Mouse (Mus musculus): Measurements from ENCODE around the gene Ywhab. TPM values are rescaled to one million over a fixed set of nuclear protein-coding genes. Genes with fewer than 3 reads are reported as not detected.

The Ywhab gene
- total RNA-seq (2021) = 10 to 100 TPM; 93.5 to 98.0 TPM
- long read RNA-seq, experiment 1, transcript Ywhab-201 (6 exons, 3,013 nt) = major isoform, 207 of 220 reads
- long read RNA-seq, experiment 1, partial matches to known transcripts = 12 of 220 reads
- long read RNA-seq, experiment 1, other reads (novel, unspliced or antisense) = 1 of 220 reads
- long read RNA-seq, experiment 2, transcript Ywhab-201 (6 exons, 3,013 nt) = major isoform, 185 of 201 reads
- long read RNA-seq, experiment 2, partial matches to known transcripts = 4 of 201 reads
- long read RNA-seq, experiment 2, other reads (novel, unspliced or antisense) = 12 of 201 reads

- intact Hi-C loops (cut with DNase I) = no loop called here
These were observed at the start of gene Ywhab for GRCm38 (mm10) chr2:163994654-163994976. Gene Ywhab, plus strand, starts transcription at chr2:163994960.

GRCm38 (mm10) chr2:163946221-163946620 lies 48.5 kb upstream of the Ywhab start:
- DNase-seq = peak; percentile 10 to 14
- intact Hi-C loops (cut with DNase I) = no loop called here

More at GRCm38 (mm10) chr2:163994654-163994976, at the start of gene Ywhab:
- no peak for DNase-seq

- no peak for DNase-seq
- intact Hi-C loops (cut with DNase I) = no loop called here
These were observed 46.8 kb upstream of the Ywhab start for GRCm38 (mm10) chr2:163947976-163948375.

- intact Hi-C loops (cut with DNase I) = loop anchor here (1.0 kb wide), 1 partner anchor 93 kb away; no protein-coding TSS in a partner anchor
- peak; percentile 53 to 66 for DNase-seq
These were observed 43.0 kb upstream of the Ywhab start for GRCm38 (mm10) chr2:163951770-163952169.

GRCm38 (mm10) chr2:163953622-163954310 lies 41.0 kb upstream of the Ywhab start:
- intact Hi-C loops (cut with DNase I) = no loop called here

GRCm38 (mm10) chr2:163964606-163965560 lies 29.9 kb upstream of the Ywhab start:
- intact Hi-C loops (cut with DNase I) = loop anchor here (5.0 kb wide), 1 partner anchor 108 kb away; no protein-coding TSS in a partner anchor
- no peak for DNase-seq

More at GRCm38 (mm10) chr2:163953622-163954310, 41.0 kb upstream of the Ywhab start:
- DNase-seq = no peak

GRCm38 (mm10) chr2:163965706-163966105 lies 29.1 kb upstream of the Ywhab start:
- intact Hi-C loops (cut with DNase I) = loop anchor here (5.0 kb wide), 1 partner anchor 108 kb away; no protein-coding TSS in a partner anchor
- no peak for DNase-seq

GRCm38 (mm10) chr2:163968581-163968980 lies 26.2 kb upstream of the Ywhab start:
- intact Hi-C loops (cut with DNase I) = loop anchor here (5.0 kb wide), 1 partner anchor 111 kb away; no protein-coding TSS in a partner anchor
- DNase-seq = peak; percentile 63 to 75

GRCm38 (mm10) chr2:163970326-163970725 lies 24.4 kb upstream of the Ywhab start:
- DNase-seq = no peak
- intact Hi-C loops (cut with DNase I) = no loop called here

- intact Hi-C loops (cut with DNase I) = no loop called here
These were observed 20.7 kb upstream of the Ywhab start for GRCm38 (mm10) chr2:163974056-163974455.

GRCm38 (mm10) chr2:163976448-163976847 lies 18.3 kb upstream of the Ywhab start:
- intact Hi-C loops (cut with DNase I) = no loop called here
- peak in 1 of 2 experiments; percentile 33 for DNase-seq

More at GRCm38 (mm10) chr2:163974056-163974455, 20.7 kb upstream of the Ywhab start:
- DNase-seq = no peak

GRCm38 (mm10) chr2:163987233-163987632 lies 7.5 kb upstream of the Ywhab start:
- intact Hi-C loops (cut with DNase I) = no loop called here
- no peak for DNase-seq

GRCm38 (mm10) chr2:163992871-163993270 lies 1.9 kb upstream of the Ywhab start:
- DNase-seq = no peak
- intact Hi-C loops (cut with DNase I) = no loop called here

- peak; percentile 91 to 93 for DNase-seq
- intact Hi-C loops (cut with DNase I) = loop anchor here (5.0 kb wide), 1 partner anchor 57 kb away; no protein-coding TSS in a partner anchor
These were observed 460 bp downstream of the Ywhab start for GRCm38 (mm10) chr2:163994977-163995862.

- intact Hi-C loops (cut with DNase I) = loop anchor here (2.0 to 5.0 kb wide), 2 partner anchors 56 to 79 kb away; no protein-coding TSS in a partner anchor
- no peak for DNase-seq
These were observed 1.5 kb downstream of the Ywhab start for GRCm38 (mm10) chr2:163996275-163996674.

- DNase-seq = no peak
- intact Hi-C loops (cut with DNase I) = loop anchor here (2.0 to 5.0 kb wide), 2 partner anchors 55 to 78 kb away; no protein-coding TSS in a partner anchor
These were observed 2.1 kb downstream of the Ywhab start for GRCm38 (mm10) chr2:163996899-163997298.

- DNase-seq = no peak
- intact Hi-C loops (cut with DNase I) = loop anchor here (5.0 kb wide), 1 partner anchor 53 kb away; no protein-coding TSS in a partner anchor
These were observed 4.2 kb downstream of the Ywhab start for GRCm38 (mm10) chr2:163998981-163999380.

GRCm38 (mm10) chr2:164002637-164003036 lies 7.9 kb downstream of the Ywhab start:
- intact Hi-C loops (cut with DNase I) = no loop called here
- no peak for DNase-seq

- intact Hi-C loops (cut with DNase I) = no loop called here
- no peak for DNase-seq
These were observed 9.7 kb downstream of the Ywhab start for GRCm38 (mm10) chr2:164004503-164004902.
